Comparison of ENCODE assay signal across 13 mouse cellular contexts in genomic region chr7:83204701-83205100, GRCm38 (mm10).
DNase-seq lines count a peak whose midpoint lies in the region; ATAC-seq lines count a peak whose summit lies in the region.
"Had no signal": no experiment of that assay in that cellular context is flagged by ENCODE, and none has a peak within 500 bp of the region (broad histone marks: within the 10 kb centered on the region; RNA-seq: fewer than 3 reads in every experiment).

No protein-coding gene starts in this region.

- H3K27me3 ChIP-seq in midbrain, embryonic 10.5 days (ENCODE audit: low read depth, poor library complexity, severe bottlenecking) = peaks cover 11% of the 10 kb centered on the region; the same call in 1 of the 2 replicates
- H3K27me3 ChIP-seq in midbrain, embryonic 11.5 days (ENCODE audit: control insufficient read depth, insufficient read depth, low read length) = no peaks in the 10 kb centered on the region
- no peaks in the 10 kb centered on the region for H3K27me3 ChIP-seq in forebrain, embryonic 11.5 days (ENCODE audit: control insufficient read depth, insufficient read depth, low read length)
- no peaks in the 10 kb centered on the region for H3K27me3 ChIP-seq in hindbrain, embryonic 16.5 days (replicated peaks; ENCODE audit: control insufficient read depth, insufficient read depth, low read length)
- H3K27me3 ChIP-seq in neural tube, embryonic 15.5 days (replicated peaks) = no peaks in the 10 kb centered on the region
- H3K27me3 ChIP-seq: CH12.LX had no signal

- no peak for ATAC-seq in midbrain, embryonic 11.5 days (ENCODE audit: low FRiP score)
- ATAC-seq in forebrain, embryonic 11.5 days (replicated peaks; ENCODE audit: low FRiP score) = no peak
- ATAC-seq in hindbrain, embryonic 16.5 days = no peak; the same call in 1 of the 2 replicates
- no peak for ATAC-seq in neural tube, embryonic 15.5 days (ENCODE audit: low FRiP score)
- ATAC-seq: intestine, postnatal 0 days had no signal

- no peaks in the 10 kb centered on the region for H3K9me3 ChIP-seq in midbrain, embryonic 10.5 days (replicated peaks)
- H3K9me3 ChIP-seq in midbrain, embryonic 11.5 days (ENCODE audit: control insufficient read depth, low read length) = no peaks in the 10 kb centered on the region
- H3K9me3 ChIP-seq in forebrain, embryonic 11.5 days (ENCODE audit: control insufficient read depth, low read length) = no peaks in the 10 kb centered on the region
- no peaks in the 10 kb centered on the region for H3K9me3 ChIP-seq in hindbrain, embryonic 16.5 days (ENCODE audit: control insufficient read depth, low read length)
- H3K9me3 ChIP-seq in neural tube, embryonic 15.5 days (replicated peaks) = no peaks in the 10 kb centered on the region
- H3K9me3 ChIP-seq: limb, embryonic 15.5 days had no signal

- H3K36me3 ChIP-seq in midbrain, embryonic 10.5 days = no peaks in the 10 kb centered on the region
- H3K36me3 ChIP-seq in midbrain, embryonic 11.5 days (ENCODE audit: control insufficient read depth, insufficient read depth, low read length) = no peaks in the 10 kb centered on the region
- H3K36me3 ChIP-seq in forebrain, embryonic 11.5 days (ENCODE audit: control insufficient read depth, insufficient read depth, low read length) = no peaks in the 10 kb centered on the region
- no peaks in the 10 kb centered on the region for H3K36me3 ChIP-seq in hindbrain, embryonic 16.5 days (ENCODE audit: control insufficient read depth, insufficient read depth, low read length)
- H3K36me3 ChIP-seq in neural tube, embryonic 15.5 days = no peaks in the 10 kb centered on the region
- H3K36me3 ChIP-seq: limb, embryonic 15.5 days had no signal

- H3K27ac ChIP-seq in midbrain, embryonic 10.5 days (replicated peaks) = peak overlapping the region; percentile 67
- no peak overlapping the region for H3K27ac ChIP-seq in midbrain, embryonic 11.5 days (ENCODE audit: low read depth, low read length)
- peak overlapping the region; percentile 60; the same call in 1 of the 2 replicates for H3K27ac ChIP-seq in forebrain, embryonic 11.5 days (ENCODE audit: low read depth, low read length)
- H3K27ac ChIP-seq in hindbrain, embryonic 16.5 days (ENCODE audit: low read depth, low read length) = peak overlapping the region; percentile 56
- peak overlapping the region; percentile 68 for H3K27ac ChIP-seq in neural tube, embryonic 15.5 days (replicated peaks)
- H3K27ac ChIP-seq: limb, embryonic 15.5 days had no signal

- H3K4me3 ChIP-seq in midbrain, embryonic 10.5 days = no peak overlapping the region
- no peak overlapping the region for H3K4me3 ChIP-seq in midbrain, embryonic 11.5 days (ENCODE audit: low read depth, low read length)
- H3K4me3 ChIP-seq in forebrain, embryonic 11.5 days (ENCODE audit: low read depth, low read length) = no peak overlapping the region
- no peak overlapping the region for H3K4me3 ChIP-seq in hindbrain, embryonic 16.5 days (ENCODE audit: low read length)
- no peak overlapping the region for H3K4me3 ChIP-seq in neural tube, embryonic 15.5 days (replicated peaks)
- H3K4me3 ChIP-seq: limb, embryonic 15.5 days had no signal

- peaks cover 61% of the 10 kb centered on the region for H3K4me1 ChIP-seq in midbrain, embryonic 10.5 days
- H3K4me1 ChIP-seq in midbrain, embryonic 11.5 days (ENCODE audit: control insufficient read depth, insufficient read depth, low read length) = peaks cover 27% of the 10 kb centered on the region
- peaks cover 14% of the 10 kb centered on the region; the same call in 1 of the 2 replicates for H3K4me1 ChIP-seq in forebrain, embryonic 11.5 days (replicated peaks; ENCODE audit: control insufficient read depth, insufficient read depth, low read length)
- peaks cover 44% of the 10 kb centered on the region for H3K4me1 ChIP-seq in hindbrain, embryonic 16.5 days (ENCODE audit: control insufficient read depth, insufficient read depth, low read depth, low read length)
- H3K4me1 ChIP-seq in neural tube, embryonic 15.5 days = peaks cover 49% of the 10 kb centered on the region

- H3K4me2 ChIP-seq in midbrain, embryonic 11.5 days = no peak overlapping the region
- H3K4me2 ChIP-seq in forebrain, embryonic 11.5 days (ENCODE audit: low read depth, low read length, severe bottlenecking) = no peak overlapping the region
- H3K4me2 ChIP-seq in hindbrain, embryonic 16.5 days (ENCODE audit: low read length) = peak overlapping the region; percentile 7; the same call in 1 of the 2 replicates
- H3K4me2 ChIP-seq in neural tube, embryonic 15.5 days = no peak overlapping the region; the same call in 1 of the 2 replicates
- H3K4me2 ChIP-seq: limb, embryonic 15.5 days had no signal

- no peak for DNase-seq in midbrain, embryonic 10.5 days (ENCODE audit: low spot score)
- DNase-seq in midbrain, embryonic 11.5 days (ENCODE audit: low spot score, missing footprints) = no peak
- DNase-seq in forebrain, embryonic 11.5 days (ENCODE audit: low spot score) = no peak
- no peak for DNase-seq in adrenal gland, postnatal 36 days
- DNase-seq in T-cell, adult 2 months (ENCODE audit: low spot score) = no peak
- DNase-seq: gastrocnemius, postnatal 36 days; lung, postnatal 10 days; right cerebral cortex, postnatal 25 days had no signal

- no peak overlapping the region for H3K9ac ChIP-seq in midbrain, embryonic 11.5 days (ENCODE audit: low read length)
- no peak overlapping the region for H3K9ac ChIP-seq in forebrain, embryonic 11.5 days (ENCODE audit: low read length)
- peak overlapping the region; percentile 46 for H3K9ac ChIP-seq in hindbrain, embryonic 16.5 days (ENCODE audit: low read depth, low read length)
- H3K9ac ChIP-seq in neural tube, embryonic 15.5 days (replicated peaks) = no peak overlapping the region
- H3K9ac ChIP-seq: limb, embryonic 15.5 days had no signal

- WGBS in midbrain, embryonic 10.5 days = 43% methylated on average over 8 of the region's 8 CpGs
- 38% methylated on average over 8 of the region's 8 CpGs for WGBS in midbrain, embryonic 11.5 days
- 27% methylated on average over 8 of the region's 8 CpGs for WGBS in forebrain, embryonic 11.5 days
- whole genome bisulfite sequencing in hindbrain, embryonic 16.5 days = 42% methylated on average over 8 of the region's 8 CpGs
- whole genome bisulfite sequencing in neural tube, embryonic 15.5 days = 48% methylated on average over 8 of the region's 8 CpGs
